Mouse (Mus musculus) myocyte (in vitro differentiated cells): ENCODE data around the gene Trmt6. TPM values are rescaled to one million over a fixed set of nuclear protein-coding genes. Genes with fewer than 3 reads are reported as not detected.

Experiments used
- H3K27me3 ChIP-seq: one replicate; pipeline ENCODE4 v1.6.1; 2011; ENCODE audit not compliant: control insufficient read depth, insufficient read depth, insufficient read length
- H3K36me3 ChIP-seq: one replicate; pipeline ENCODE4 v1.6.1; 2011; ENCODE audit not compliant: control insufficient read depth, insufficient read depth
- H3K4me2 ChIP-seq: one replicate; pipeline ENCODE4 v1.6.1; 2011; ENCODE audit warnings: low read depth, control low read depth
- H3K4me3 ChIP-seq: one replicate; pipeline ENCODE4 v1.5.1; 2011; ENCODE audit warnings: mild to moderate bottlenecking, control low read depth, moderate library complexity
- H3K79me2 ChIP-seq: one replicate; pipeline ENCODE4 v1.6.1; 2011; ENCODE audit not compliant: control insufficient read depth, insufficient read depth
- H3ac ChIP-seq: one replicate; pipeline ENCODE4 v1.6.1; 2011; ENCODE audit not compliant: control insufficient read depth, insufficient read length
- CEBPB ChIP-seq: IDR thresholded peaks from 2 replicates; pipeline ENCODE4 v1.6.1; 2011; ENCODE audit warnings: mild to moderate bottlenecking, moderate library complexity; ENCODE audit not compliant: poor library complexity, insufficient read depth, severe bottlenecking
- E2F4 ChIP-seq: IDR thresholded peaks from one replicate; pipeline ENCODE4 v1.6.1; 2011; ENCODE audit warnings: mild to moderate bottlenecking, control low read depth, moderate library complexity; ENCODE audit not compliant: insufficient read depth
- MAX ChIP-seq: IDR thresholded peaks from one replicate; pipeline ENCODE4 v1.6.1; 2011; ENCODE audit warnings: low read depth, mild to moderate bottlenecking, control low read depth
- MYOD1 ChIP-seq, 3 experiments: IDR thresholded peaks; one replicate each; pipeline ENCODE4 v1.6.1; 2011; ENCODE audit warnings: control low read depth in 2 of 3, low read depth in 2 of 3, mild to moderate bottlenecking in 2 of 3, moderate library complexity in 1 of 3; ENCODE audit not compliant: insufficient read length in 2 of 3, control insufficient read depth in 1 of 3
- MYOG ChIP-seq, 3 experiments: IDR thresholded peaks; one replicate each; pipeline ENCODE4 v1.6.1; 2011; ENCODE audit warnings: control low read depth in 2 of 3, low read depth in 2 of 3, mild to moderate bottlenecking in 2 of 3; ENCODE audit not compliant: insufficient read length in 2 of 3, control insufficient read depth in 1 of 3, insufficient read depth in 1 of 3
- POLR2A ChIP-seq: IDR thresholded peaks from one replicate; pipeline ENCODE4 v1.6.1; 2011; ENCODE audit warnings: low read depth, mild to moderate bottlenecking, control low read depth, moderate library complexity; ENCODE audit not compliant: insufficient read length
- POLR2AphosphoS2 ChIP-seq: IDR thresholded peaks from one replicate; pipeline ENCODE4 v1.6.1; 2011; ENCODE audit warnings: low read depth, control low read depth; ENCODE audit not compliant: insufficient read length
- REST ChIP-seq: IDR thresholded peaks from one replicate; pipeline ENCODE4 v1.6.1; 2011; ENCODE audit warnings: mild to moderate bottlenecking, control low read depth, moderate library complexity; ENCODE audit not compliant: insufficient read depth, insufficient read length
- SRF ChIP-seq: IDR thresholded peaks from one replicate; pipeline ENCODE4 v1.6.1; 2011; ENCODE audit warnings: low read depth; ENCODE audit not compliant: control insufficient read depth, insufficient read length
- TCF12 ChIP-seq: IDR thresholded peaks from one replicate; pipeline ENCODE4 v1.6.1; 2011; ENCODE audit warnings: mild to moderate bottlenecking, control low read depth; ENCODE audit not compliant: poor library complexity, insufficient read depth, severe bottlenecking
- TCF3 ChIP-seq: IDR thresholded peaks from one replicate; pipeline ENCODE4 v1.6.1; 2011; ENCODE audit warnings: low read depth, control low read depth; ENCODE audit not compliant: insufficient read length
- USF1 ChIP-seq: IDR thresholded peaks from one replicate; pipeline ENCODE4 v1.6.1; 2011; ENCODE audit warnings: low read depth, mild to moderate bottlenecking, control low read depth, moderate library complexity
- polyA plus RNA-seq: library from polyadenylated mRNA; unstranded; fragments of >200 nt; fragmentation: generic; extraction: Trizol; gene quantifications from one replicate; pipeline ENCODE4 v1.2.1, GENCODE M21; 2012; ENCODE audit warnings: missing spikeins

The Trmt6 gene
- polyA plus RNA-seq, 1 experiment: 13.3 TPM

DNA sequence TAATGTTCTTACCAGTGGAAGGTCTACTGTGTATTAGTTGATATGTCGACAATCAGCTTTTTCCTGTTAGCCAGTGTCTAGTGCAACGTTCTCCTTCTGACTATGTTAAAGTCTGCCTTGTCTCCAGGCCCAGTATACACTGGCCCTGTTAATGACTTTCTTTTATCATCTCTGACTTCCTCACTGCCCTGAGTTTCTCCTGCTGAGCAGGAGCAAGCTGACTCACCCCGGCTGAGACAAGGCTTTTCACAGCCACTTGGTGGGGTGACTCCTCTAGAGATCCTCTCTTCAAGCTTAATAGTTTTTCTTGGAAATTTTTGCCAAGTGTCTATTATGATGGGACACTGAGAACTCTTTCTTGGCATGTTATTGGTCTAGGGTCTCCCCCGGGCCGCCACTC, 40.5 kb upstream of the Trmt6 start:
- TF ChIP-seq SRF (no peak), E2F4 (no peak), MAX (no peak), TCF12 (no peak), CEBPB (no peak), REST (no peak), USF1 (no peak), POLR2A (no peak), MYOG (IDR thresholded peaks at IDR 0.05; ENCODE audit: control insufficient read depth in 1 of 3, insufficient read depth in 1 of 3, insufficient read length in 2 of 3, low read depth in 2 of 3) (no peak), MYOD1 (IDR thresholded peaks at IDR 0.05; ENCODE audit: control insufficient read depth in 1 of 3, insufficient read length in 2 of 3, low read depth in 2 of 3) (no peak), TCF3 (no peak), POLR2AphosphoS2 (no peak)
- no peak overlapping the region for H3K4me3 ChIP-seq
- no peak overlapping the region for H3K4me2 ChIP-seq
- peaks cover 16% of the 10 kb centered on the region for H3K36me3 ChIP-seq
- H3ac ChIP-seq: no peak overlapping the region
- peaks cover 78% of the 10 kb centered on the region for H3K79me2 ChIP-seq
- H3K27me3 ChIP-seq: no peaks in the 10 kb centered on the region

DNA sequence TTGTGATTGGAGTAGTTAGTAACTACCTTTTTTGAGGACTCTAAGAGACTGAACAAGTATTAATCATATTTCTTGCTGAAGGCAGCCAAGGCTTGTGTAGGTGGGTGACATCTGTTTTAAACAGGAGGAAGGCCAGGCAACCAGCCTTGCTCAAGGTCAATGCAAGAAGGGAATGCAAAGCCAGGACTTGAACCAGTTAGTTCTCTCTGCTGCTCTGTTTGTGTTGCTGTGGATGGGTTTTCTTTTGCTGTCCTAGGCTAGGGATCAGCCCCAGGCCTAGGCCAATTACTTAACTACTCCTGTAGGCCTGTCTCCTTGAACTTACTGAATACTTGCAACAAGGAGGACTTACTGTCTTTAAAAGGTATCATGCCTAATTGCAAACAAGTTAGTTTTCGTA, 37.2 kb upstream of the Trmt6 start:
- H3K4me3 ChIP-seq: no peak overlapping the region

DNA sequence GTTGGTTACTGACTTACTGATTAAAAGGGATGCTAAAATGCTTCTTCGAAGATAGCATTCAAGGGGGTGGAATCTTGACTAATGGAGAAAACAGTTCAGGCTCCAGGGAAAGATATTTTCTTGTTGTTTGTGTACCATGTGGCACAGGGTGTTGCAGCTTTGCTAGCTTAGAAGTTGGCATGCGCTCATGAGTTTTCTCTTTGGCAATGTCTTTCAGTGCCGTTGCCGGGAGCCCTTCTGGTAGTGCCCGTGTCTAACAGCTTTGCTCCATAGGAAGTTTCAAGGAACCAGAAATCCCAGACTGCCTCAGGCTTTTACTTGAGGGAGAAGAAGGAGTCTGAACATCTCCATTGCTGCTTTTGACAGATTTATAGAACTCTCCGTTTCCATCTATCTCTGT, 33.3 kb upstream of the Trmt6 start:
- H3K4me2 ChIP-seq: no peak overlapping the region
- H3K27me3 ChIP-seq: no peaks in the 10 kb centered on the region
- peaks cover 57% of the 10 kb centered on the region for H3K79me2 ChIP-seq
- no peak overlapping the region for H3ac ChIP-seq
- no peak for TF ChIP-seq POLR2A
- TF ChIP-seq REST: no peak
- no peak for TF ChIP-seq TCF3
- TF ChIP-seq USF1: no peak
- H3K4me3 ChIP-seq: peak overlapping the region; percentile 89
- H3K36me3 ChIP-seq: peaks cover 23% of the 10 kb centered on the region

More for the DNA sequence above, 37.2 kb upstream of the Trmt6 start:
- peaks cover 36% of the 10 kb centered on the region for H3K36me3 ChIP-seq
- TF ChIP-seq MYOD1 (IDR thresholded peaks at IDR 0.05; ENCODE audit: control insufficient read depth in 1 of 3, insufficient read length in 2 of 3, low read depth in 2 of 3): no peak
- TF ChIP-seq MAX: no peak
- TF ChIP-seq CEBPB: no peak
- TF ChIP-seq POLR2A: no peak
- TF ChIP-seq USF1: no peak
- no peak for TF ChIP-seq TCF12
- no peak for TF ChIP-seq POLR2AphosphoS2
- no peak for TF ChIP-seq REST
- no peak for TF ChIP-seq MYOG (IDR thresholded peaks at IDR 0.05; ENCODE audit: control insufficient read depth in 1 of 3, insufficient read depth in 1 of 3, insufficient read length in 2 of 3, low read depth in 2 of 3)
- TF ChIP-seq E2F4: no peak
- TF ChIP-seq SRF: no peak
- TF ChIP-seq TCF3: no peak
- no peaks in the 10 kb centered on the region for H3K27me3 ChIP-seq
- peaks cover 84% of the 10 kb centered on the region for H3K79me2 ChIP-seq
- H3K4me2 ChIP-seq: no peak overlapping the region
- H3ac ChIP-seq: no peak overlapping the region

DNA sequence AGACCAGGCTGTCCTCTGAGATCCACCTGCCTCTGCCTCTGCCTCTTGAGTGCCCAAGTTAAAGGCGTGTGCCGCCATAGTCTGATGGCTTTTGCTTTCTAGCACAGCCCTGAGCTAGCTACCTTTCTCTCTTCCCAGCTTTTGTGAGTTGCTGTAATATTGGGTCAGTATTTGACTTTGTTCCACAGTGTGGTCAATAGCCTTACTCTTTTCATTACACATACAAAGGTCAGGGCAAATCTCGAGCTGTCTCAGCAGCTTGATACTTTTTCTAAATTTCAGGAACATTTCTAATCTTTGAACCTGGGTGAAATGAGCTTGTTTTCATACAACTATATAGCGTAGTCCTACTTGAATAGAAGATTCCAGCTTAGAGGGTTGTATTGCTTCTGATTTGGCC, 32.5 kb upstream of the Trmt6 start:
- Histone ChIP-seq H3ac (no peak overlapping the region), H3K36me3 (peaks cover 23% of the 10 kb centered on the region), H3K4me3 (peak overlapping the region; percentile 89), H3K79me2 (peaks cover 50% of the 10 kb centered on the region), H3K27me3 (no peaks in the 10 kb centered on the region), H3K4me2 (peak overlapping the region; percentile 88)
- TF ChIP-seq CEBPB: no peak
- no peak for TF ChIP-seq TCF3
- no peak for TF ChIP-seq TCF12
- TF ChIP-seq MYOD1 (IDR thresholded peaks at IDR 0.05; ENCODE audit: control insufficient read depth in 1 of 3, insufficient read length in 2 of 3, low read depth in 2 of 3): no peak

DNA sequence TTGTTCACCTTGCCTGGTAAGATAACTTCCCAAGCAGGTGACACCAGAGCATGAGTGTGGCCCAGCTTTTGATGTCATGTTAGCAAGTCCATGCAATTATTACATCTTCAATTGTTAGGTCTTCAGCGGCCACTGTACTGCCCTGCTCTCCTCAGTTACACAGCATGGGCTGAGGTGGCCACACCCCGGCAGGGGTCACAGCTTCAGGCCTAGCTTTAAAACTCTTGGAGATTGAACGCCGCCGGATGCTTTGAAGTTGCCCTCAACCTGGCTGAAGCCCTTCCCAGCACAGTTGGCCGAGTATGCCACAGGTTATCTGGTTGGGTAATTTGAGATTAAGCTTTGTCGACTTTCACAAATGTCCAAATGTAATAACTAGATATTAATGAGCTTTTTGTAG, 31.7 kb upstream of the Trmt6 start:
- peak overlapping the region; percentile 89 for H3K4me3 ChIP-seq
- no peaks in the 10 kb centered on the region for H3K27me3 ChIP-seq
- H3K4me2 ChIP-seq: peak overlapping the region; percentile 88
- H3ac ChIP-seq: peak overlapping the region; percentile 79
- H3K36me3 ChIP-seq: peaks cover 20% of the 10 kb centered on the region
- TF ChIP-seq TCF12 (no peak), REST (no peak), MYOD1 (IDR thresholded peaks at IDR 0.05; ENCODE audit: control insufficient read depth in 1 of 3, insufficient read length in 2 of 3, low read depth in 2 of 3) (no peak), MAX (no peak), CEBPB (no peak)
- peaks cover 48% of the 10 kb centered on the region for H3K79me2 ChIP-seq
